Mouse (Mus musculus): Measurements from ENCODE around the gene Gm13276. TPM values are rescaled to one million over a fixed set of nuclear protein-coding genes. Genes with fewer than 3 reads are reported as not detected.
A peak's percentile ranks its signal among the peaks of the same experiment; 100 is the strongest.
"Not testable (repeated sequence)": the region's sequence is repeated elsewhere in the genome, so short reads cannot be mapped to it uniquely, and the experiment has no call there.

The Gm13276 gene
- polyA plus RNA-seq, 1 experiment from 2014 or later: not detected

DNA sequence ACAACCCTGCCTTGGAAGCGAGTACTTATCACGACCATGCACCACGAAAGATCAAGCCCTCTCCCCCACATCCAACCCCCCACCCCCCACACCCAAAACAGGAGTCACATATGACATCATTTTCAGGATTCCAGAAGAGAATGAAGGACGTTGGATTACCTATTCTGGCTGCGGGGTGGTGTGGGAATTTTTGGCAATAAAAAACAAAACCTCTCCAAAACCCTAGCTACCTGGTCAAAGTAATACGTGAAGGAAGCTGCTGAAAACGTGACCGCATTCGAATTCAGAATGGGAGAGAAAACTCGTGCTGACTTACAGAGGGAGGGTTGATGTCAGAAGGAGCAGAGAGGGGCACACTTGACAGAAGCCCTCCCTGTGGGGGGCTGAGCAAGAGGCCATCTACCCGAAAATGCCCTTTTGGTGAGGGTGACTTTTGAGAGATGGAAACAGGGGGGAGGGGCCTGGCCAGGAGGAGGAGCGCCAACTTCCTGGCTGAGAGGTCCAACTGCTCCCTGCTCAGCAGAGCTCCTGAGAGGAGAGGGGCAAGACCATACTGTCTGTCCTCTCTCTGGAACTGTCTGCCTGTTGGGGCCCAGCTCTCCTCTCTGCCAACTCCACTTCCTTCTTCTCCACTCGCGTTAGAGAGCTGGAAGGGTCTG is 25.8 kb upstream of the Gm13276 start, which contains the start of gene Gm13283:
Gene Gm13283 (plus strand): TSS at position 510 of the 659 bp plus-strand sequence.
- not testable (repeated sequence) for H3K9ac ChIP-seq; H3K4me1 ChIP-seq; ATAC-seq (ENCODE audit: insufficient read depth, low FRiP score, low read depth); H3K9me3 ChIP-seq; H3K27me3 ChIP-seq (replicated peaks); H3K36me3 ChIP-seq
- Histone ChIP-seq H3K4me3 (replicated peaks) (peak within 1 kb of the TSS; percentile 36), H3K27ac (peak within 1 kb of the TSS; percentile 71), H3K4me2 (peak within 1 kb of the TSS; percentile 49)
- 16% methylated on average over 11 of the region's 14 CpGs for WGBS

- not testable (repeated sequence) for H3K9ac ChIP-seq; H3K36me3 ChIP-seq; H3K9me3 ChIP-seq; ATAC-seq (ENCODE audit: insufficient read depth, low FRiP score, low read depth); H3K27me3 ChIP-seq (replicated peaks); H3K4me1 ChIP-seq
- Histone ChIP-seq H3K27ac (peak overlapping the region; percentile 71), H3K4me3 (replicated peaks) (peak overlapping the region; percentile 36), H3K4me2 (peak overlapping the region; percentile 49)
- WGBS: 0% methylated on average over 26 of the region's 28 CpGs
These were observed 25.1 kb upstream of the Gm13276 start for GRCm38 (mm10) chr4:88760431-88760830.

- WGBS: 61% methylated on average over 6 of the region's 8 CpGs
- not testable (repeated sequence) for H3K4me3 ChIP-seq (replicated peaks); ATAC-seq (ENCODE audit: insufficient read depth, low FRiP score, low read depth); H3K4me2 ChIP-seq; H3K27me3 ChIP-seq (replicated peaks); H3K9me3 ChIP-seq; H3K36me3 ChIP-seq; H3K9ac ChIP-seq; H3K27ac ChIP-seq; H3K4me1 ChIP-seq
These were observed 23.7 kb upstream of the Gm13276 start for GRCm38 (mm10) chr4:88761776-88762175.

DNA sequence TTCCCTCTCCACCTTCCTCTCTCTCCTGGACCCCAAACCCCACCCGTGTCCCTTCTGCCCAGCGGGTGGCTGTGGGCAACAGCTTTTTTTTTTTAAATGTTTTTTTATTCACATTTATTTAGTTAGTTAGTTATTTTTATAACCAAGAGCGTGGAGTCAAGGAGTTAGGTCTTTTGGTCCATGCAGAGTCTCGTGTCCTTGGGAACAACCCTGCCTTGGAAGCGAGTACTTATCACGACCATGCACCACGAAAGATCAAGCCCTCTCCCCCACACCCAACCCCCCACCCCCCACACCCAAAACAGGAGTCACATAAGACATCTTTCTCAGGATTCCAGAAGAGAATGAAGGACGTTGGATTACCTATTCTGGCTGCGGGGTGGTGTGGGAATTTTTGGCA is 23.2 kb upstream of the Gm13276 start:
- not testable (repeated sequence) for H3K4me1 ChIP-seq; H3K27ac ChIP-seq; H3K4me2 ChIP-seq; H3K9ac ChIP-seq; H3K27me3 ChIP-seq (replicated peaks); H3K36me3 ChIP-seq; ATAC-seq (ENCODE audit: insufficient read depth, low FRiP score, low read depth); H3K4me3 ChIP-seq (replicated peaks); H3K9me3 ChIP-seq
- 47% methylated on average over 9 of the region's 9 CpGs for WGBS

GRCm38 (mm10) chr4:88763384-88764018 is 22.0 kb upstream of the Gm13276 start:
- H3K36me3 ChIP-seq; H3K9me3 ChIP-seq; ATAC-seq (ENCODE audit: insufficient read depth, low FRiP score, low read depth); H3K27me3 ChIP-seq (replicated peaks); H3K4me1 ChIP-seq; H3K9ac ChIP-seq: not testable (repeated sequence)
- peak overlapping the region; percentile 69; the same call in 1 of the 2 replicates for H3K27ac ChIP-seq
- H3K4me2 ChIP-seq: peak overlapping the region; percentile 51
- H3K4me3 ChIP-seq (replicated peaks): peak overlapping the region; percentile 38
- 4% methylated on average over 25 of the region's 42 CpGs for WGBS

DNA sequence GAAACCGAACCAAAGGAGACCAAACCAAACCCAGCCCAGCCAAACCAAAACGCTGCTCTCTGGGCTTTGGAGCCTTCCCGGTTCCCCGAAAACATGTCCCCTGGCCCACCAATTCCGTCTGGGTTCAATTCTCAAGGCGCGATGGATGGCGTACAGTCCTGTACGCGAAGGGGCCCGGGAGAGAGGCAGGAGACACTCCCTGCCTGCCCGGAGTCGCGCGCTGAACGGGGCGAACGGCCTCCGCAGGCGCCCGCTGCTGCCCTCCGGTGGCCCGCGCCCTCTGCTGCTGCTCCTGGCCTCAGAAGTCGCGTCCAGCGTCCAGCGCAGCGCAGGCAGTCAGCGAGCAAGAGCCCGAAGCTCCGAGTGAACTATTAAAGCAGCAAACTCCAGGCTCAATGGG is 12.0 kb upstream of the Gm13276 start, which contains the start of gene Gm13290:
Gene Gm13290 (plus strand): TSS at position 301 of the 400 bp plus-strand sequence.
- not testable (repeated sequence) for H3K27ac ChIP-seq; ATAC-seq (ENCODE audit: insufficient read depth, low FRiP score, low read depth)
- WGBS: no CpG with 5 or more reads among the region's 32 CpGs

DNA sequence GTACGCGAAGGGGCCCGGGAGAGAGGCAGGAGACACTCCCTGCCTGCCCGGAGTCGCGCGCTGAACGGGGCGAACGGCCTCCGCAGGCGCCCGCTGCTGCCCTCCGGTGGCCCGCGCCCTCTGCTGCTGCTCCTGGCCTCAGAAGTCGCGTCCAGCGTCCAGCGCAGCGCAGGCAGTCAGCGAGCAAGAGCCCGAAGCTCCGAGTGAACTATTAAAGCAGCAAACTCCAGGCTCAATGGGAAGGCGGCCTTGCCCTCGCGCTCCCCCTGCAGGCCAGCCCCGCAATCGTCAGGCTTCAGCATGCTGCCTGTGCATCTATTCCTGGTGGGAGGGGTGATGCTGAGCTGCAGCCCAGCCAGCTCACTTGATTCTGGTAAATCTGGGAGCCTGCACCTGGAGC is 8.9 kb upstream of the Gm13276 start, which contains the start of gene Gm13289:
Gene Gm13289 (plus strand): TSS at position 301 of the 400 bp plus-strand sequence.
- H3K4me1 ChIP-seq; H3K36me3 ChIP-seq; H3K9me3 ChIP-seq; H3K27me3 ChIP-seq (replicated peaks); H3K4me2 ChIP-seq; ATAC-seq (ENCODE audit: insufficient read depth, low FRiP score, low read depth); H3K27ac ChIP-seq; H3K9ac ChIP-seq; H3K4me3 ChIP-seq (replicated peaks): not testable (repeated sequence)
- WGBS: no CpG with 5 or more reads among the region's 29 CpGs

More for the DNA sequence above, 12.0 kb upstream of the Gm13276 start, which contains the start of gene Gm13290:
- not testable (repeated sequence) for H3K27me3 ChIP-seq (replicated peaks); H3K36me3 ChIP-seq; H3K9me3 ChIP-seq; H3K9ac ChIP-seq; H3K4me2 ChIP-seq; H3K4me1 ChIP-seq; H3K4me3 ChIP-seq (replicated peaks)

- not testable (repeated sequence) for H3K4me3 ChIP-seq (replicated peaks); H3K27ac ChIP-seq; H3K4me2 ChIP-seq; H3K9me3 ChIP-seq; H3K27me3 ChIP-seq (replicated peaks); H3K9ac ChIP-seq; H3K36me3 ChIP-seq; H3K4me1 ChIP-seq; ATAC-seq (ENCODE audit: insufficient read depth, low FRiP score, low read depth)
- no CpG with 5 or more reads among the region's 29 CpGs for WGBS
These were observed 6.0 kb upstream of the Gm13276 start, which contains the start of gene Gm13272 for GRCm38 (mm10) chr4:88779550-88779949. TSS of gene Gm13272 (plus strand) at chr4:88779850.

DNA sequence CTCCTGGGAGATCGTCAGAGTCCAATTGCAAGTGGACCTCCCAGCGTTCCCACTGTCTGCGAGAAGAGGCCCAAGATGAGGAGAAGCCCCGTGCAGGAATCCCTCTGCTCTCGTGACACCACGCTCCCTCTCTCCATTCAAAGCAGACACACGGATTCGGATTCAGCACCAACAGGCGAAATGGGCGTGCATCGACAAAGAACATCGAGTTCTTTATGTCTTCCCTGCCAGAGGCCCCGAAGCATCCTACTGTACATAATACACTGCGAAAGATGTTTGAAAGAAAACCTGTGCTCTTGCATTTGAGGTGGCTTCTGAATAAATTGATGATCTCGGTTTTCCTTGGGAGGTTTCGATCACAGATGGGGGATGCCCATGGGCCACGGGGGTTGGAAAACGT is 5.2 kb upstream of the Gm13276 start:
- H3K9me3 ChIP-seq; H3K9ac ChIP-seq; H3K36me3 ChIP-seq; H3K4me1 ChIP-seq; ATAC-seq (ENCODE audit: insufficient read depth, low FRiP score, low read depth); H3K4me2 ChIP-seq; H3K4me3 ChIP-seq (replicated peaks); H3K27me3 ChIP-seq (replicated peaks); H3K27ac ChIP-seq: not testable (repeated sequence)
- 57% methylated on average over 16 of the region's 18 CpGs for WGBS

DNA sequence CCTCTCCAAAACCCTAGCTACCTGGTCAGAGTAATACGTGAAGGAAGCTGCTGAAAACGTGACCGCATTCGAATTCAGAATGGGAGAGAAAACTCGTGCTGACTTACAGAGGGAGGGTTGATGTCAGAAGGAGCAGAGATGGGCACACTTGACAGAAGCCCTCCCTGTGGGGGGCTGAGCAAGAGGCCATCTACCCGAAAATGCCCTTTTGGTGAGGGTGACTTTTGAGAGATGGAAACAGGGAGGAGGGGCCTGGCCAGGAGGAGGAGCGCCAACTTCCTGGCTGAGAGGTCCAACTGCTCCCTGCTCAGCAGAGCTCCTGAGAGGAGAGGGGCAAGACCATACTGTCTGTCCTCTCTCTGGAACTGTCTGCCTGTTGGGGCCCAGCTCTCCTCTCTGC is 3.7 kb upstream of the Gm13276 start, which contains the start of gene Ifnz:
Gene Ifnz (plus strand): TSS at position 301 of the 400 bp plus-strand sequence.
- H3K4me1 ChIP-seq; H3K27me3 ChIP-seq (replicated peaks); H3K9me3 ChIP-seq; ATAC-seq (ENCODE audit: insufficient read depth, low FRiP score, low read depth); H3K9ac ChIP-seq; H3K27ac ChIP-seq; H3K36me3 ChIP-seq: not testable (repeated sequence)
- WGBS: 25% methylated on average over 5 of the region's 7 CpGs
- Histone ChIP-seq H3K4me3 (replicated peaks) (peak within 1 kb of the TSS; percentile 25; the same call in 1 of the 2 replicates), H3K4me2 (peak within 1 kb of the TSS; percentile 41)

GRCm38 (mm10) chr4:88782335-88782734 is 3.2 kb upstream of the Gm13276 start:
- not testable (repeated sequence) for H3K9me3 ChIP-seq; H3K9ac ChIP-seq; H3K36me3 ChIP-seq; H3K4me1 ChIP-seq; H3K27ac ChIP-seq; ATAC-seq (ENCODE audit: insufficient read depth, low FRiP score, low read depth); H3K27me3 ChIP-seq (replicated peaks)
- peak overlapping the region; percentile 41 for H3K4me2 ChIP-seq
- peak overlapping the region; percentile 25; the same call in 1 of the 2 replicates for H3K4me3 ChIP-seq (replicated peaks)
- 0% methylated on average over 6 of the region's 31 CpGs for whole genome bisulfite sequencing

GRCm38 (mm10) chr4:88788402-88788801 is 2.9 kb downstream of the Gm13276 start, which contains the start of gene Gm13277:
TSS of gene Gm13277 (plus strand) at chr4:88788632.
- H3K9me3 ChIP-seq; H3K27ac ChIP-seq; H3K27me3 ChIP-seq (replicated peaks); H3K4me3 ChIP-seq (replicated peaks); H3K4me1 ChIP-seq; H3K4me2 ChIP-seq; H3K36me3 ChIP-seq; H3K9ac ChIP-seq; ATAC-seq (ENCODE audit: insufficient read depth, low FRiP score, low read depth): not testable (repeated sequence)
- 3% methylated on average over 4 of the region's 28 CpGs for WGBS
